Mouse (Mus musculus) bone marrow macrophage, adult 2 months (primary cell): Measurements from ENCODE around the gene Parp12. TPM values are rescaled to one million over a fixed set of nuclear protein-coding genes. Genes with fewer than 3 reads are reported as not detected.
A peak's percentile ranks its signal among the peaks of the same experiment; 100 is the strongest.

Source experiments
- H3K27ac ChIP-seq: 2 replicates; pipeline ENCODE4 v1.5.1; 2012; ENCODE audit warnings: low read depth, low read length; ENCODE audit not compliant: insufficient read depth
- H3K4me1 ChIP-seq: 2 replicates; pipeline ENCODE4 v1.6.1; 2012; ENCODE audit warnings: low read length; ENCODE audit not compliant: control insufficient read depth, insufficient read depth
- H3K4me3 ChIP-seq: 2 replicates; pipeline ENCODE4 v1.5.1; 2012; ENCODE audit warnings: mild to moderate bottlenecking, low read length, moderate library complexity; ENCODE audit not compliant: insufficient read depth
- CTCF ChIP-seq: IDR thresholded peaks from 2 replicates; pipeline ENCODE4 v1.5.1; 2012; ENCODE audit warnings: low read depth, mild to moderate bottlenecking, low read length, moderate library complexity
- POLR2A ChIP-seq: IDR thresholded peaks from 2 replicates; pipeline ENCODE4 v1.6.1; 2012; ENCODE audit warnings: mild to moderate bottlenecking, low read depth, low read length, borderline replicate concordance
- polyA plus RNA-seq: library from polyadenylated mRNA; stranded (reverse); fragments of >200 nt; gene quantifications from 2 replicates; pipeline ENCODE4 v1.2.4, GENCODE M21; 2012; ENCODE audit not compliant: missing spikeins, insufficient read depth, insufficient read length

Parp12 gene
- 66.8 and 75.0 TPM in 2 replicates for polyA plus RNA-seq

- H3K4me1 ChIP-seq, result peaks cover 25% of the 10 kb centered on the region
- TF ChIP-seq POLR2A, result no peak
- no peak for TF ChIP-seq CTCF
- H3K4me3 ChIP-seq, result peak within 1 kb of the TSS; percentile 72
- peak within 1 kb of the TSS; percentile 81 for H3K27ac ChIP-seq
Measured at GRCm38 (mm10) chr6:39117584-39118455, at the start of gene Parp12. Gene Parp12 (minus strand): TSS chr6:39118349.

- Histone ChIP-seq H3K27ac (no peak overlapping the region), H3K4me3 (no peak overlapping the region), H3K4me1 (no peaks in the 10 kb centered on the region)
- TF ChIP-seq POLR2A (no peak), CTCF (no peak)
Measured at GRCm38 (mm10) chr6:39164891-39165290, 46.7 kb upstream of the Parp12 start.

GRCm38 (mm10) chr6:39161975-39162374, 43.8 kb upstream of the Parp12 start:
- no peak overlapping the region for H3K4me3 ChIP-seq
- H3K4me1 ChIP-seq, result no peaks in the 10 kb centered on the region
- TF ChIP-seq POLR2A (no peak), CTCF (no peak)
- H3K27ac ChIP-seq, result no peak overlapping the region

- TF ChIP-seq POLR2A (no peak), CTCF (no peak)
- no peak overlapping the region for H3K4me3 ChIP-seq
- no peak overlapping the region for H3K27ac ChIP-seq
- peaks cover 4% of the 10 kb centered on the region for H3K4me1 ChIP-seq
Measured at GRCm38 (mm10) chr6:39146041-39146440, 27.9 kb upstream of the Parp12 start.

GRCm38 (mm10) chr6:39132556-39132955, 14.4 kb upstream of the Parp12 start:
- Histone ChIP-seq H3K4me3 (no peak overlapping the region), H3K4me1 (no peaks in the 10 kb centered on the region), H3K27ac (no peak overlapping the region)
- TF ChIP-seq CTCF (no peak), POLR2A (no peak)

- no peaks in the 10 kb centered on the region for H3K4me1 ChIP-seq
- no peak overlapping the region for H3K4me3 ChIP-seq
- TF ChIP-seq POLR2A, result no peak
- no peak for TF ChIP-seq CTCF
- H3K27ac ChIP-seq, result no peak overlapping the region
Measured at GRCm38 (mm10) chr6:39131480-39131879, 13.3 kb upstream of the Parp12 start.

GRCm38 (mm10) chr6:39124719-39125118, 6.6 kb upstream of the Parp12 start:
- Histone ChIP-seq H3K27ac (no peak overlapping the region), H3K4me1 (peaks cover 12% of the 10 kb centered on the region), H3K4me3 (no peak overlapping the region)
- TF ChIP-seq CTCF, result no peak
- no peak for TF ChIP-seq POLR2A

- peaks cover 25% of the 10 kb centered on the region for H3K4me1 ChIP-seq
- TF ChIP-seq POLR2A (no peak), CTCF (no peak)
- peak overlapping the region; percentile 81 for H3K27ac ChIP-seq
- 0 out of 2 replicates have a peak overlapping the region, but pooled peaks have one; percentile 25 for H3K4me3 ChIP-seq
Measured at GRCm38 (mm10) chr6:39120685-39121084, 2.5 kb upstream of the Parp12 start.

- peak overlapping the region; percentile 72 for H3K4me3 ChIP-seq
- H3K4me1 ChIP-seq, result peaks cover 25% of the 10 kb centered on the region
- H3K27ac ChIP-seq, result peak overlapping the region; percentile 74
- TF ChIP-seq POLR2A, result no peak
Measured at GRCm38 (mm10) chr6:39118456-39118881, 320 bp upstream of the Parp12 start.

- Histone ChIP-seq H3K4me3 (no peak overlapping the region), H3K4me1 (peaks cover 18% of the 10 kb centered on the region), H3K27ac (no peak overlapping the region)
- TF ChIP-seq POLR2A (no peak), CTCF (no peak)
Measured at GRCm38 (mm10) chr6:39115438-39115837, 2.7 kb downstream of the Parp12 start.
